Comparison of ENCODE assay signal across 32 mouse cellular contexts in genomic region chr13:15681530-15681929, GRCm38 (mm10).
"Had no signal": no experiment of that assay in that cellular context is flagged by ENCODE, and none has a peak within 500 bp of the region (broad histone marks: within the 10 kb centered on the region; RNA-seq: fewer than 3 reads in every experiment).

No protein-coding gene starts in this region.

- ATAC-seq: hindbrain, embryonic 16.5 days; hindbrain, postnatal 0 days; inflammation-experienced regulatory T-cells, adult 6 months had no signal

- H3K4me1 ChIP-seq: heart, embryonic 10.5 days; heart, embryonic 13.5 days; heart, embryonic 15.5 days; hindbrain, embryonic 10.5 days; hindbrain, embryonic 12.5 days; hindbrain, embryonic 13.5 days; hindbrain, embryonic 15.5 days; kidney, embryonic 15.5 days had no signal

- H3K36me3 ChIP-seq: heart, embryonic 10.5 days; heart, embryonic 12.5 days; heart, embryonic 13.5 days; heart, embryonic 15.5 days; hindbrain, embryonic 12.5 days; hindbrain, embryonic 13.5 days; hindbrain, embryonic 15.5 days had no signal

- H3K4me2 ChIP-seq: heart, embryonic 11.5 days; heart, embryonic 12.5 days; heart, embryonic 13.5 days; heart, embryonic 15.5 days; hindbrain, embryonic 12.5 days; hindbrain, embryonic 13.5 days; hindbrain, embryonic 14.5 days; hindbrain, embryonic 15.5 days; kidney, embryonic 15.5 days had no signal

- H3K27ac ChIP-seq: heart, embryonic 10.5 days; heart, embryonic 13.5 days; heart, embryonic 15.5 days; hindbrain, embryonic 10.5 days; hindbrain, embryonic 12.5 days; hindbrain, embryonic 13.5 days; hindbrain, embryonic 14.5 days; hindbrain, embryonic 15.5 days; hindbrain, postnatal 0 days; kidney, embryonic 15.5 days; kidney, postnatal 0 days; layer of hippocampus, adult 2 months; left cerebral cortex, adult 2 months had no signal

- H3K9me3 ChIP-seq: heart, embryonic 10.5 days; heart, embryonic 12.5 days; heart, embryonic 13.5 days; heart, embryonic 15.5 days; hindbrain, embryonic 10.5 days; hindbrain, embryonic 12.5 days; hindbrain, embryonic 13.5 days; hindbrain, embryonic 15.5 days; kidney, embryonic 15.5 days had no signal

- H3K9ac ChIP-seq: heart, embryonic 12.5 days; heart, embryonic 13.5 days; heart, embryonic 15.5 days; hindbrain, embryonic 12.5 days; hindbrain, embryonic 13.5 days; hindbrain, embryonic 14.5 days; hindbrain, embryonic 15.5 days; kidney, embryonic 15.5 days had no signal

- H3K4me3 ChIP-seq: heart, embryonic 10.5 days; heart, embryonic 12.5 days; heart, embryonic 13.5 days; heart, embryonic 15.5 days; hindbrain, embryonic 10.5 days; hindbrain, embryonic 12.5 days; hindbrain, embryonic 13.5 days; hindbrain, embryonic 15.5 days; kidney, embryonic 15.5 days; layer of hippocampus, adult 2 months; left cerebral cortex, adult 2 months had no signal

- DNase-seq: heart, postnatal 10 days; heart, postnatal 14 days; heart, postnatal 36 days; heart, postnatal 4 days; kidney, adult 11 months; kidney, adult 18-20 months; kidney, adult 8-10 months; kidney, adult 9 months; kidney, postnatal 10 days; kidney, postnatal 14 days; kidney, postnatal 25 days; kidney, postnatal 36 days; kidney, postnatal 4 days; layer of hippocampus, adult 9-11 months; layer of hippocampus, postnatal 36 days had no signal

- H3K27me3 ChIP-seq: hindbrain, embryonic 12.5 days; hindbrain, embryonic 13.5 days; hindbrain, embryonic 15.5 days; kidney, embryonic 15.5 days had no signal
